Mouse (Mus musculus) erythroblast, embryonic 14.5 days (primary cell): ENCODE data around the gene Strn3. TPM values are rescaled to one million over a fixed set of nuclear protein-coding genes. Genes with fewer than 3 reads are reported as not detected.

Experiments used
- H3K27me3 ChIP-seq: 2 replicates; pipeline ENCODE4 v1.6.1; 2012; ENCODE audit warnings: inconsistent platforms; ENCODE audit not compliant: control insufficient read depth
- H3K36me3 ChIP-seq: 2 replicates; pipeline ENCODE4 v1.6.1; 2012; ENCODE audit warnings: mild to moderate bottlenecking, inconsistent platforms; ENCODE audit not compliant: control insufficient read depth
- H3K4me1 ChIP-seq: 2 replicates; pipeline ENCODE4 v1.6.1; 2012; ENCODE audit warnings: inconsistent platforms; ENCODE audit not compliant: control insufficient read depth
- H3K4me3 ChIP-seq: replicated peaks from 2 replicates; pipeline ENCODE3; 2012; ENCODE audit warnings: moderate library complexity, mild to moderate bottlenecking, inconsistent platforms
- H3K9me3 ChIP-seq: 2 replicates; pipeline ENCODE4 v1.6.1; 2012; ENCODE audit warnings: low read length, inconsistent platforms, mixed read lengths; ENCODE audit not compliant: control insufficient read depth
- GATA1 ChIP-seq: IDR thresholded peaks from 2 replicates; pipeline ENCODE4 v1.6.1; 2012; ENCODE audit warnings: low read length, inconsistent platforms, mixed read lengths
- TAL1 ChIP-seq: IDR thresholded peaks from 3 replicates; pipeline ENCODE4 v1.6.1; 2012; ENCODE audit warnings: low read length, inconsistent platforms, mixed read lengths
- polyA plus RNA-seq: library from polyadenylated mRNA; stranded (reverse); fragments of >175 nt; gene quantifications from 2 replicates; pipeline ENCODE4 v1.2.3, GENCODE M21; 2012

Gene Strn3
- polyA plus RNA-seq, 1 experiment = 0.47 TPM

- Histone ChIP-seq H3K36me3 (peaks cover 38% of the 10 kb centered on the region), H3K4me1 (peaks cover 18% of the 10 kb centered on the region), H3K9me3 (no peaks in the 10 kb centered on the region), H3K27me3 (no peaks in the 10 kb centered on the region), H3K4me3 (no peak overlapping the region)
- no peak for TF ChIP-seq GATA1
- TF ChIP-seq TAL1 = no peak; the same call in 2 of the 3 replicates
These were observed 54.8 kb downstream of the Strn3 start for GRCm38 (mm10) chr12:51636689-51637470.

- no peak overlapping the region for H3K4me3 ChIP-seq
- peaks cover 14% of the 10 kb centered on the region for H3K4me1 ChIP-seq
- peaks cover 33% of the 10 kb centered on the region for H3K36me3 ChIP-seq
- TF ChIP-seq GATA1 (no peak), TAL1 (no peak)
- H3K9me3 ChIP-seq = no peaks in the 10 kb centered on the region
- no peaks in the 10 kb centered on the region for H3K27me3 ChIP-seq
These were observed 55.4 kb downstream of the Strn3 start for GRCm38 (mm10) chr12:51636260-51636659.

- Histone ChIP-seq H3K4me1 (peaks cover 14% of the 10 kb centered on the region), H3K9me3 (no peaks in the 10 kb centered on the region), H3K36me3 (peaks cover 24% of the 10 kb centered on the region), H3K27me3 (no peaks in the 10 kb centered on the region), H3K4me3 (no peak overlapping the region)
- TF ChIP-seq GATA1 (no peak), TAL1 (no peak)
These were observed 58.2 kb downstream of the Strn3 start for GRCm38 (mm10) chr12:51633481-51633880.

GRCm38 (mm10) chr12:51623366-51623694 is 68.4 kb downstream of the Strn3 start:
- no peaks in the 10 kb centered on the region for H3K27me3 ChIP-seq

GRCm38 (mm10) chr12:51622670-51623365 is 68.9 kb downstream of the Strn3 start:
- TF ChIP-seq TAL1 (no peak), GATA1 (no peak)
- H3K4me1 ChIP-seq = peaks cover 3% of the 10 kb centered on the region; the same call in 1 of the 2 replicates
- no peaks in the 10 kb centered on the region for H3K27me3 ChIP-seq
- H3K36me3 ChIP-seq = peaks cover 71% of the 10 kb centered on the region
- no peak overlapping the region for H3K4me3 ChIP-seq
- no peaks in the 10 kb centered on the region for H3K9me3 ChIP-seq

More at GRCm38 (mm10) chr12:51623366-51623694, 68.4 kb downstream of the Strn3 start:
- no peaks in the 10 kb centered on the region for H3K9me3 ChIP-seq
- H3K4me3 ChIP-seq = no peak overlapping the region
- H3K36me3 ChIP-seq = peaks cover 66% of the 10 kb centered on the region
- no peak for TF ChIP-seq GATA1
- no peak for TF ChIP-seq TAL1
- H3K4me1 ChIP-seq = peaks cover 3% of the 10 kb centered on the region; the same call in 1 of the 2 replicates

GRCm38 (mm10) chr12:51621161-51621560 is 70.5 kb downstream of the Strn3 start:
- peaks cover 73% of the 10 kb centered on the region for H3K36me3 ChIP-seq
- H3K9me3 ChIP-seq = no peaks in the 10 kb centered on the region; the same call in 1 of the 2 replicates

GRCm38 (mm10) chr12:51620572-51620971 is 71.1 kb downstream of the Strn3 start:
- Histone ChIP-seq H3K9me3 (no peaks in the 10 kb centered on the region; the same call in 1 of the 2 replicates), H3K27me3 (no peaks in the 10 kb centered on the region), H3K36me3 (peaks cover 73% of the 10 kb centered on the region), H3K4me1 (peaks cover 3% of the 10 kb centered on the region; the same call in 1 of the 2 replicates), H3K4me3 (no peak overlapping the region)
- TF ChIP-seq GATA1 (no peak), TAL1 (no peak)

More at GRCm38 (mm10) chr12:51621161-51621560, 70.5 kb downstream of the Strn3 start:
- Histone ChIP-seq H3K27me3 (no peaks in the 10 kb centered on the region), H3K4me1 (peaks cover 3% of the 10 kb centered on the region; the same call in 1 of the 2 replicates), H3K4me3 (no peak overlapping the region)
- TF ChIP-seq GATA1 (no peak), TAL1 (no peak)

- Histone ChIP-seq H3K27me3 (no peaks in the 10 kb centered on the region), H3K4me3 (no peak overlapping the region), H3K36me3 (peaks cover 79% of the 10 kb centered on the region), H3K4me1 (no peaks in the 10 kb centered on the region; the same call in 1 of the 2 replicates), H3K9me3 (no peaks in the 10 kb centered on the region; the same call in 1 of the 2 replicates)
- TF ChIP-seq TAL1 (no peak), GATA1 (no peak)
These were observed 79.3 kb downstream of the Strn3 start for GRCm38 (mm10) chr12:51612361-51612760.

- H3K36me3 ChIP-seq = peaks cover 38% of the 10 kb centered on the region
- TF ChIP-seq GATA1 (no peak), TAL1 (no peak)
- H3K4me1 ChIP-seq = no peaks in the 10 kb centered on the region
- no peaks in the 10 kb centered on the region for H3K9me3 ChIP-seq
- no peak overlapping the region for H3K4me3 ChIP-seq
- H3K27me3 ChIP-seq = no peaks in the 10 kb centered on the region
These were observed 85.6 kb downstream of the Strn3 start for GRCm38 (mm10) chr12:51606138-51606537.
